Mouse (Mus musculus) lung, postnatal 0 days (tissue): Measurements from ENCODE around the gene Rhbdf2.

Experiments used
- CTCF ChIP-seq: IDR thresholded peaks from 2 replicates; pipeline ENCODE4 v1.5.1; 2016; ENCODE audit warnings: antibody characterized with exemption, mild to moderate bottlenecking
- EP300 ChIP-seq: IDR thresholded peaks from 2 replicates; pipeline ENCODE4 v1.6.1; 2016; ENCODE audit warnings: antibody characterized with exemption, mild to moderate bottlenecking, control low read depth

GRCm38 (mm10) chr11:116613234-116613633, 13.6 kb downstream of the Rhbdf2 start:
- no peak for TF ChIP-seq CTCF
- no peak for TF ChIP-seq EP300
